Mouse (Mus musculus) brain, embryonic 14.5 days (tissue): ENCODE measurements around the gene Gm13306.
"Not testable (repeated sequence)": the region's sequence is repeated elsewhere in the genome, so short reads cannot be mapped to it uniquely, and the experiment has no call there.

Experiments used
- CTCF ChIP-seq: fragments of 200-500 bp; IDR thresholded peaks from 2 replicates; pipeline ENCODE4 v1.5.1; 2012; ENCODE audit warnings: inconsistent platforms, mild to moderate bottlenecking, moderate library complexity, borderline replicate concordance; ENCODE audit not compliant: insufficient read depth, insufficient read length; ENCODE audit errors: extremely low read depth
- POLR2A ChIP-seq: fragments of 200-500 bp; IDR thresholded peaks from 2 replicates; pipeline ENCODE4 v1.6.1; 2012; ENCODE audit warnings: mild to moderate bottlenecking, inconsistent platforms, borderline replicate concordance; ENCODE audit not compliant: poor library complexity, insufficient read depth, insufficient read length, severe bottlenecking; ENCODE audit errors: extremely low read depth

- not testable (repeated sequence) for TF ChIP-seq CTCF, POLR2A
Measured at GRCm38 (mm10) chr4:42178243-42178642, 25.0 kb downstream of the Gm13306 start.
